Mouse (Mus musculus) limb, embryonic 14.5 days (tissue): ENCODE measurements at regions not wholly inside any gene's neighbourhood (a gene's known extent, or its start where the extent isn't known, plus 50 kb on each side); places are given as distances from the start of the nearest gene placed in this dataset.
A peak's percentile ranks its signal among the peaks of the same experiment; 100 is the strongest.

Experiments
- ATAC-seq: fragments of 200-750 bp; cut with Nextera tagmentation; 2 replicates; pipeline ENCODE4 v1.8.0; 2017; ENCODE audit warnings: low read depth, moderate number of reproducible peaks, moderate TSS enrichment; ENCODE audit not compliant: low FRiP score
- DNase-seq: peaks from one replicate; pipeline ENCODE4 v3.0.0-alpha.2; 2015; ENCODE audit warnings: low spot score
- H3K27ac ChIP-seq: fragments of 300-500 bp; sonication (generic); replicated peaks from 2 replicates; pipeline ENCODE4 v1.5.1; 2014; ENCODE audit warnings: low read depth, mild to moderate bottlenecking, low read length, moderate library complexity, mixed read lengths
- H3K27me3 ChIP-seq: fragments of 300-500 bp; sonication (generic); 2 replicates; pipeline ENCODE4 v1.6.1; 2014; ENCODE audit warnings: low read length, mixed read lengths; ENCODE audit not compliant: control insufficient read depth, insufficient read depth
- H3K36me3 ChIP-seq: fragments of 300-500 bp; sonication (generic); 2 replicates; pipeline ENCODE4 v1.6.1; 2014; ENCODE audit warnings: mild to moderate bottlenecking, low read length, moderate library complexity, mixed read lengths; ENCODE audit not compliant: control insufficient read depth, insufficient read depth
- H3K4me1 ChIP-seq: fragments of 300-500 bp; sonication (generic); 2 replicates; pipeline ENCODE4 v1.6.1; 2014; ENCODE audit warnings: antibody characterized with exemption, low read length, mixed read lengths; ENCODE audit not compliant: control insufficient read depth, insufficient read depth
- H3K4me2 ChIP-seq: fragments of 300-500 bp; sonication (generic); replicated peaks from 2 replicates; pipeline ENCODE4 v1.6.1; 2014; ENCODE audit warnings: low read depth, mild to moderate bottlenecking, low read length, moderate library complexity; ENCODE audit not compliant: severe bottlenecking
- H3K4me3 ChIP-seq: fragments of 300-500 bp; sonication (generic); replicated peaks from 2 replicates; pipeline ENCODE4 v1.5.1; 2014; ENCODE audit warnings: low read length
- H3K9ac ChIP-seq: fragments of 300-500 bp; sonication (generic); 2 replicates; pipeline ENCODE4 v1.6.1; 2014; ENCODE audit warnings: mild to moderate bottlenecking, low read depth, low read length, moderate library complexity; ENCODE audit not compliant: severe bottlenecking
- H3K9me3 ChIP-seq: fragments of 300-500 bp; sonication (generic); 2 replicates; pipeline ENCODE4 v1.6.1; 2016; ENCODE audit warnings: low read length; ENCODE audit not compliant: control insufficient read depth
- POLR2A ChIP-seq: fragments of 200-500 bp; IDR thresholded peaks from 2 replicates; pipeline ENCODE4 v1.8.0; 2012; ENCODE audit warnings: inconsistent platforms, mild to moderate bottlenecking, moderate library complexity, borderline replicate concordance; ENCODE audit not compliant: insufficient read depth, insufficient read length; ENCODE audit errors: extremely low read depth
- WGBS: fragments of 180-500 bp; shearing (Covaris S2); extraction: QIAGEN DNeasy Blood & Tissue Kit; methylation state at CpG from one replicate; pipeline ENCODE4 v1.1.7; 2014; 5-methylcytosine and 5-hydroxymethylcytosine counted together

- no peak overlapping the region for H3K4me2 ChIP-seq
- H3K9ac ChIP-seq, result no peak overlapping the region
- 72% methylated on average over 12 of the region's 12 CpGs for WGBS
- no peak overlapping the region for H3K27ac ChIP-seq
- no peaks in the 10 kb centered on the region for H3K36me3 ChIP-seq
- no peaks in the 10 kb centered on the region for H3K27me3 ChIP-seq
- no peaks in the 10 kb centered on the region for H3K4me1 ChIP-seq
- no peaks in the 10 kb centered on the region for H3K9me3 ChIP-seq
- no peak for DNase-seq
- H3K4me3 ChIP-seq, result no peak overlapping the region
- no peak for TF ChIP-seq POLR2A
- no peak for ATAC-seq
These were observed 61.1 kb upstream of the Xpa start for GRCm38 (mm10) chr4:46257061-46257795.

- no peak for TF ChIP-seq POLR2A
- no peak overlapping the region for H3K4me3 ChIP-seq
- DNase-seq, result peak; percentile 21
- no peak for ATAC-seq
- H3K4me2 ChIP-seq, result no peak overlapping the region
- 46% methylated on average over 5 of the region's 5 CpGs for WGBS
- H3K4me1 ChIP-seq, result no peaks in the 10 kb centered on the region
- no peaks in the 10 kb centered on the region for H3K9me3 ChIP-seq
- no peaks in the 10 kb centered on the region for H3K27me3 ChIP-seq
- H3K9ac ChIP-seq, result no peak overlapping the region
- no peak overlapping the region for H3K27ac ChIP-seq
- H3K36me3 ChIP-seq, result no peaks in the 10 kb centered on the region
These were observed 62.7 kb upstream of the Xpa start for GRCm38 (mm10) chr4:46258774-46259173.

GRCm38 (mm10) chr4:46268564-46269247 is 72.6 kb upstream of the Xpa start:
- no peaks in the 10 kb centered on the region for H3K27me3 ChIP-seq
- H3K4me3 ChIP-seq, result no peak overlapping the region
- no peaks in the 10 kb centered on the region for H3K9me3 ChIP-seq
- DNase-seq (no peak), ATAC-seq (no peak)
- no peak overlapping the region for H3K9ac ChIP-seq
- H3K36me3 ChIP-seq, result no peaks in the 10 kb centered on the region
- no peaks in the 10 kb centered on the region for H3K4me1 ChIP-seq
- no peak overlapping the region for H3K4me2 ChIP-seq
- 39% methylated on average over 6 of the region's 6 CpGs for WGBS
- TF ChIP-seq POLR2A, result no peak
- no peak overlapping the region for H3K27ac ChIP-seq

- H3K4me2 ChIP-seq, result no peak overlapping the region
- no peak for ATAC-seq
- no peak overlapping the region for H3K9ac ChIP-seq
- H3K4me3 ChIP-seq, result no peak overlapping the region
- 0% methylated on average over 2 of the region's 2 CpGs for WGBS
- H3K27me3 ChIP-seq, result no peaks in the 10 kb centered on the region
- no peak for TF ChIP-seq POLR2A
- no peaks in the 10 kb centered on the region for H3K36me3 ChIP-seq
- H3K4me1 ChIP-seq, result no peaks in the 10 kb centered on the region
- no peaks in the 10 kb centered on the region for H3K9me3 ChIP-seq
- no peak for DNase-seq
- H3K27ac ChIP-seq, result no peak overlapping the region
These were observed 72.3 kb upstream of the Foxe1 start for GRCm38 (mm10) chr4:46271066-46271465.

GRCm38 (mm10) chr4:46275773-46276172 is 67.6 kb upstream of the Foxe1 start:
- TF ChIP-seq POLR2A, result no peak
- H3K4me3 ChIP-seq, result no peak overlapping the region
- H3K27ac ChIP-seq, result no peak overlapping the region
- peaks cover 11% of the 10 kb centered on the region for H3K4me1 ChIP-seq
- H3K27me3 ChIP-seq, result no peaks in the 10 kb centered on the region
- ATAC-seq (no peak), DNase-seq (no peak)
- no peaks in the 10 kb centered on the region for H3K36me3 ChIP-seq
- 91% methylated on average over 3 of the region's 3 CpGs for WGBS
- no peak overlapping the region for H3K4me2 ChIP-seq
- no peaks in the 10 kb centered on the region for H3K9me3 ChIP-seq
- no peak overlapping the region for H3K9ac ChIP-seq
